Mouse (Mus musculus) brain, embryonic 14.5 days (tissue): ENCODE measurements around the gene Gsk3a.

ENCODE experiments used
- CTCF ChIP-seq: fragments of 200-500 bp; IDR thresholded peaks from 2 replicates; pipeline ENCODE4 v1.5.1; 2012; ENCODE audit warnings: inconsistent platforms, mild to moderate bottlenecking, moderate library complexity, borderline replicate concordance; ENCODE audit not compliant: insufficient read depth, insufficient read length; ENCODE audit errors: extremely low read depth
- POLR2A ChIP-seq: fragments of 200-500 bp; IDR thresholded peaks from 2 replicates; pipeline ENCODE4 v1.6.1; 2012; ENCODE audit warnings: mild to moderate bottlenecking, inconsistent platforms, borderline replicate concordance; ENCODE audit not compliant: poor library complexity, insufficient read depth, insufficient read length, severe bottlenecking; ENCODE audit errors: extremely low read depth

GRCm38 (mm10) chr7:25267751-25268463 is 30.3 kb upstream of the Gsk3a start:
- TF ChIP-seq CTCF = no peak
- TF ChIP-seq POLR2A = no peak
